In genomic region chr11:25391649-25392048, GRCm38 (mm10) we compare ENCODE assay signal across 22 mouse cellular contexts.
"Had no signal": no experiment of that assay in that cellular context is flagged by ENCODE, and none has a peak within 500 bp of the region (broad histone marks: within the 10 kb centered on the region; RNA-seq: fewer than 3 reads in every experiment).

No protein-coding gene starts in this region.

- ATAC-seq: hindbrain, embryonic 16.5 days; hindbrain, postnatal 0 days; inflammation-experienced regulatory T-cells, adult 6 months; intestine, embryonic 15.5 days; intestine, embryonic 16.5 days; intestine, postnatal 0 days had no signal

- DNase-seq: heart, postnatal 10 days; heart, postnatal 14 days; heart, postnatal 36 days; heart, postnatal 4 days; kidney, adult 11 months; kidney, adult 18-20 months; kidney, adult 2 months; kidney, adult 8-10 months; kidney, adult 9 months; kidney, postnatal 10 days; kidney, postnatal 14 days; kidney, postnatal 25 days; kidney, postnatal 36 days; kidney, postnatal 4 days; layer of hippocampus, adult 9-11 months; layer of hippocampus, postnatal 36 days had no signal
